Mouse (Mus musculus): ENCODE results near the gene Kmt2c.

DNA sequence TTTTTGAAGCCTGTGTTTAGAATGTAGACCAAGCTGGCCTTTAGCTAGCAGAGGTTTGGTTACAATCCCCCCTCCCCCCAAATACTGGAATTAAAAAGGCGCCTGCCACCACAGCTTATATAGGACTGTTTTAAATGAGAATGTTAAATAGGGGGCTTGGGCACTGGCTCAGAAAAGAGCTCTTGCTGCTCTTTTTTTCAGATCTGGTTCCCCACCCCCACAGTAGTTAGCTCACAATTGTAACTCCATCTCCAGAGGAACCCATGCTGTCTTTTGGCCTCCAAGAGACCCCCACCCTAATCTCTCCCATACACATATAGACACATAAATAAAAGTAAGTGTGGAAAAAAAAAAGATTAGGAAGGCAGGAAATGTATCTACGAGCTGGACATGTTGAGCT, 37.9 kb upstream of the Kmt2c start:
- TF ChIP-seq CTCF (IDR thresholded peaks at IDR 0.05; ENCODE audit: extremely low read depth, insufficient read length, insufficient replicate concordance, low read depth, low read length), result no peak
- no peak for TF ChIP-seq POLR2A (IDR thresholded peaks at IDR 0.05; ENCODE audit: low read depth, low read length)

Measured in small intestine, adult 2 months (tissue).